Mouse (Mus musculus) hindbrain, postnatal 0 days (tissue): ENCODE measurements around the gene Tmem168. TPM values are rescaled to one million over a fixed set of nuclear protein-coding genes. Genes with fewer than 3 reads are reported as not detected.

Source experiments
- ATAC-seq: fragments of 200-750 bp; cut with Nextera tagmentation; 2 replicates; pipeline ENCODE4 v1.8.0; 2017; ENCODE audit warnings: mild to moderate bottlenecking, moderate TSS enrichment, moderate library complexity
- DNase-seq: peaks from one replicate; pipeline ENCODE4 v3.0.0-alpha.2; 2015; ENCODE audit warnings: low spot score
- H3K27ac ChIP-seq: fragments of 300-500 bp; sonication (generic); 2 replicates; pipeline ENCODE4 v1.5.1; 2014; ENCODE audit warnings: mild to moderate bottlenecking
- H3K27me3 ChIP-seq: fragments of 300-500 bp; sonication (generic); 2 replicates; pipeline ENCODE4 v1.6.1; 2014; ENCODE audit warnings: low read length, mixed read lengths; ENCODE audit not compliant: insufficient read depth
- H3K36me3 ChIP-seq: fragments of 300-500 bp; sonication (generic); 2 replicates; pipeline ENCODE4 v1.6.1; 2014; ENCODE audit warnings: low read length, mixed read lengths; ENCODE audit not compliant: insufficient read depth
- H3K4me1 ChIP-seq: fragments of 300-500 bp; sonication (generic); 2 replicates; pipeline ENCODE4 v1.6.1; 2014; ENCODE audit warnings: antibody characterized with exemption, low read length, mixed read lengths; ENCODE audit not compliant: insufficient read depth
- H3K4me2 ChIP-seq: fragments of 300-500 bp; sonication (generic); 2 replicates; pipeline ENCODE4 v1.6.1; 2014; ENCODE audit warnings: low read depth, mild to moderate bottlenecking, low read length, moderate library complexity, mixed read lengths
- H3K4me3 ChIP-seq: fragments of 300-500 bp; sonication (generic); 2 replicates; pipeline ENCODE4 v1.5.1; 2014; ENCODE audit warnings: low read length
- H3K9ac ChIP-seq: fragments of 300-500 bp; sonication (generic); replicated peaks from 2 replicates; pipeline ENCODE4 v1.6.1; 2014; ENCODE audit warnings: mild to moderate bottlenecking, low read length, moderate library complexity, mixed read lengths
- H3K9me3 ChIP-seq: fragments of 300-500 bp; sonication (generic); 2 replicates; pipeline ENCODE4 v1.6.1; 2016; ENCODE audit warnings: low read length, mixed read lengths
- CTCF ChIP-seq: IDR thresholded peaks from 2 replicates; pipeline ENCODE4 v1.5.1; 2016; ENCODE audit warnings: antibody characterized with exemption, control low read depth, low read depth
- WGBS: fragments of 180-500 bp; shearing (Covaris S2); extraction: QIAGEN DNeasy Blood & Tissue Kit; methylation state at CpG from one replicate; pipeline ENCODE4 v1.1.7; 2014; 5-methylcytosine and 5-hydroxymethylcytosine counted together
- polyA plus RNA-seq: library from polyadenylated mRNA; unstranded; fragments of >200 nt; fragmentation: Nextera tagmentation; extraction: Ambion mirVana; gene quantifications from 2 replicates; pipeline ENCODE4 v1.2.1, GENCODE M21; 2015
- total RNA-seq: library from RNA; depleted of rRNA; stranded (reverse); fragments of >200 nt; gene quantifications from 2 replicates; pipeline ENCODE4 v1.2.3, GENCODE M21; 2014

Tmem168 gene
- total and polyA plus RNA-seq, 2 experiments from 2014 or later = 13.9 to 15.3 TPM

DNA sequence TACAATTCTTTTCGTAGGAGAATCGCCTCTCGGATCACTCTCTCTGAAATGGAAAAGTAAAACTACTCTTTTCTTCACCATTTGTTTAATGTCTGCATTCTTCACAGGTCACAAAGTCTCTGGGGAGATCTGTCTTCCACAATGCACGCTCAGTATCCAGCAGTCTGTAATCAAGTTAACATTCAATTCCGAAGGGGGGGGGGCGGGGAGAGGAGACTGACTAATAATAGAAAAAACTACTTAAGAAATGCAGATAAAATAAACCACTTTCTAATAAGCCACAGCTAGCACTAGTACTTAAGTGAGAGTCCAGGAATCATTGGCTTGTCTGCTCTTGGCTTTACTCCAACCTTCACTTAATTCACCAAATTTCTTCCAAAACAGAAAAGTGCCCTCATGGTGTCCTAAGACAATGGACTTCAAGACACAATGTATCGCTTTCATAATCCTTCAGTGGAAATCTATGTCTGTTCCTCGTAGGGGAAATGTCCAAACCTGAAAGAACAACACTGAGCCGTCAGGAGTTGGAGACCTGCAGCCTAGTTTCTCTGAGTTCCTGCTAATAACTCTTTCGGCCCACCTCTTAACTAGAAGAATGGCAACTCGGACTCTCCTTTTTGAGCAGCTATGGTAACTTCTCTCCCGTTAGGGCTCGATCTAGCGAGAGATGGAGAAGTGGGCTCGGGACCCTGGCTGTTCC is 829 bp downstream of the Tmem168 start:
- DNase-seq (no peak), ATAC-seq (no peak)
- H3K9ac ChIP-seq = peak overlapping the region; percentile 93
- H3K36me3 ChIP-seq = no peaks in the 10 kb centered on the region
- WGBS = 11% methylated on average over 15 of the region's 15 CpGs
- H3K9me3 ChIP-seq = no peaks in the 10 kb centered on the region
- peak overlapping the region; percentile 89 for H3K4me3 ChIP-seq
- H3K27ac ChIP-seq = peak overlapping the region; percentile 95
- H3K27me3 ChIP-seq = no peaks in the 10 kb centered on the region
- peaks cover 12% of the 10 kb centered on the region for H3K4me1 ChIP-seq
- no peak for TF ChIP-seq CTCF
- peak overlapping the region; percentile 72 for H3K4me2 ChIP-seq

DNA sequence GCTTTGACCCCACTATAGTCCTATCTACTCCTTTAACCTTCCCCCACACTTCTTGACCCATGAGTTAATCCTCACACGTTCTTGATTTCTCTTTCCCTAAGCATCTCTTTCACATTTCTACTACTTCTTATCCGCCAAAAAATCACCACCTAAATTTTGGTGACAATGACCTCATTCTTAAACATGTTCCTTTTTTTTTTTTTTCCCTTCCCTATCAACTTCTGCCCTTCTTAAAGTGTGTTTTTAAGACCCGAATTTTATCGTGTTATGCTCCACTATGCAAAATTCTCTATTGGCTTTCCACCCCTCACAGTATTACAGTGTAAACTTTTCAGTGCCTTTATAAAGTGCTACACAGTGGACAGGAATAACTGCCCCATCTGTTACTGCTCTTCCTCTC is 1.5 kb downstream of the Tmem168 start:
- ATAC-seq (no peak), DNase-seq (no peak)
- Histone ChIP-seq H3K36me3 (no peaks in the 10 kb centered on the region), H3K4me2 (peak overlapping the region; percentile 72), H3K4me3 (peak overlapping the region; percentile 89), H3K4me1 (peaks cover 12% of the 10 kb centered on the region), H3K27me3 (no peaks in the 10 kb centered on the region), H3K27ac (no peak overlapping the region), H3K9ac (peak overlapping the region; percentile 93; the same call in 1 of the 2 replicates), H3K9me3 (no peaks in the 10 kb centered on the region)
- TF ChIP-seq CTCF = no peak
- 81% methylated on average over 4 of the region's 4 CpGs for WGBS

DNA sequence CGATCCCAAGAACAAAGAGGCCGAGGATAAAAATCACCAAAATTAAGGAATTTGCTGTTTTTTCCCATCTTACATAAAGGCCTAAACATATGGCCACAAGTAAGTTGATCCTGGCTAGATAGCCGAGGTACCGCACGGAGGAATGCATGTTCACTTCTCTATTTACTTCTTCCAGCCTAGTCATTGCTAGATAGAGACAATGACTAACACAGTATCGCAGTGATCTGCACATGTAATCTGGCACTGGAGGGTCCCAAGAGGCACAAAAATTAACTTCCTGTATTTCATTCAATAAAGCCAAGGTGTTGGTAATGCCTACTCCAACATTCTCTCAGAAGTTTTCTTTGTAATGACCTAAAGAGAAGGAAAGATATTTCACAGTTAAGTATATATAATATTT is 4.8 kb downstream of the Tmem168 start:
- no peak for TF ChIP-seq CTCF
- H3K9ac ChIP-seq = no peak overlapping the region
- no peak overlapping the region for H3K4me3 ChIP-seq
- no peaks in the 10 kb centered on the region for H3K9me3 ChIP-seq
- H3K4me2 ChIP-seq = no peak overlapping the region
- WGBS = 95% methylated on average over 6 of the region's 6 CpGs
- no peaks in the 10 kb centered on the region for H3K36me3 ChIP-seq
- DNase-seq = no peak
- H3K4me1 ChIP-seq = peaks cover 12% of the 10 kb centered on the region
- no peaks in the 10 kb centered on the region for H3K27me3 ChIP-seq
- no peak for ATAC-seq
- H3K27ac ChIP-seq = no peak overlapping the region

DNA sequence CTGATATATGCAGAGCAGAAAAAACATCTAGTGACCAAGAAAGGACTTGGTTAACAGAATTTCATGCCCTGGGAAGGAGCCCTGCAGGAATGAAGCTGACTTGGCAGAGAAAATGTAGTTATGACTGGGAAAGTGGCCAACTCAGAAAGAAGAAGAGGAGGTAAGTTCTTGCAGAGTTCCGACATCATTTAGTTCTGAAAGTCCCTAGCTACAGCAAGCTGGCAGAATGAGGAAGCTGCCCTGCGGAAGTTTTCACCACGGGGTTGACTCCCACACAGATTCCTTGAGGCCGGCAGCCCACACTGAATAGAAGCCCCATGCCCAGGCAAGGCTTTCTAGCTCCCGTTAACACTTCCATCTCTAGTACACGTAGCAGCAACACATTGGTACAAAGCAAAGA is 6.3 kb downstream of the Tmem168 start:
- H3K9ac ChIP-seq = no peak overlapping the region
- ATAC-seq = peak; percentile 56; the same call in 1 of the 2 replicates
- peaks cover 7% of the 10 kb centered on the region for H3K4me1 ChIP-seq
- no peaks in the 10 kb centered on the region for H3K27me3 ChIP-seq
- no peaks in the 10 kb centered on the region for H3K36me3 ChIP-seq
- DNase-seq = peak; percentile 32
- no peaks in the 10 kb centered on the region for H3K9me3 ChIP-seq
- no peak for TF ChIP-seq CTCF
- no peak overlapping the region for H3K4me3 ChIP-seq
- whole genome bisulfite sequencing = 24% methylated on average over 6 of the region's 6 CpGs
- peak overlapping the region; percentile 16; the same call in 1 of the 2 replicates for H3K4me2 ChIP-seq
- H3K27ac ChIP-seq = no peak overlapping the region

DNA sequence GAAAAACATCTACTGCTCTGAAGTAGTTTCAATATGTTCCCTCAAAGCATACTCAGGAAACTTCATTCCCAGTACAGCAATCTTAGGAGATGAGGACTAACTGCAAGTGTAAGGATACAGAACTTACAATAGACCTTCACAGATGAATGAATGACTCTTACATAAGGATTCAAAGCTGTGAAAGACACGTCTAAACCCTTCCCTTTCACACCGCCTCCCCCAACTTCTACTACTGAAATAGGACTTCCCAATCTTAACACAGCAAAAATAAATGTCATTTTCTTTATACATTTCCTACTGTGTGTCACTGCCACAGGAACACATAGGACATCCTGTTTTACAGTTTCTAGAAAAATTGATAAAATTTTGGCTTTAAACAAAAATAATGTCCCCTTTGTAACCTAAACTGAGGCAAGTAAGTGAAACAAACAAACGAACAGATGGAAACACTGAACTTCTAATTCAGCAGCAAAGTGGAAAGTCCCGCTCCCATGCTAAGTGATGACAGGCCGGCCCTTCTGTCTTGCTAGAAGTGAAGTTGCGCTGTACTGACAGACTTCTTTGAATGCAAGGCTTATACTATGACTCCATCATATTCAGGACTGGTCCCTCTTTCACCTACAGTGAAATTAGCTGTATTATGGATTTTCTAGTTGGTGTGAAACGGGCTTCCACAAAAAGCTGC is 9.5 kb downstream of the Tmem168 start:
- H3K4me2 ChIP-seq = no peak overlapping the region
- H3K4me1 ChIP-seq = no peaks in the 10 kb centered on the region
- no peak overlapping the region for H3K4me3 ChIP-seq
- no peak for ATAC-seq
- DNase-seq = no peak
- H3K27me3 ChIP-seq = no peaks in the 10 kb centered on the region
- no peaks in the 10 kb centered on the region; the same call in 1 of the 2 replicates for H3K36me3 ChIP-seq
- no peak for TF ChIP-seq CTCF
- WGBS = 82% methylated on average over 7 of the region's 7 CpGs
- no peaks in the 10 kb centered on the region for H3K9me3 ChIP-seq
- no peak overlapping the region for H3K9ac ChIP-seq
- H3K27ac ChIP-seq = no peak overlapping the region

DNA sequence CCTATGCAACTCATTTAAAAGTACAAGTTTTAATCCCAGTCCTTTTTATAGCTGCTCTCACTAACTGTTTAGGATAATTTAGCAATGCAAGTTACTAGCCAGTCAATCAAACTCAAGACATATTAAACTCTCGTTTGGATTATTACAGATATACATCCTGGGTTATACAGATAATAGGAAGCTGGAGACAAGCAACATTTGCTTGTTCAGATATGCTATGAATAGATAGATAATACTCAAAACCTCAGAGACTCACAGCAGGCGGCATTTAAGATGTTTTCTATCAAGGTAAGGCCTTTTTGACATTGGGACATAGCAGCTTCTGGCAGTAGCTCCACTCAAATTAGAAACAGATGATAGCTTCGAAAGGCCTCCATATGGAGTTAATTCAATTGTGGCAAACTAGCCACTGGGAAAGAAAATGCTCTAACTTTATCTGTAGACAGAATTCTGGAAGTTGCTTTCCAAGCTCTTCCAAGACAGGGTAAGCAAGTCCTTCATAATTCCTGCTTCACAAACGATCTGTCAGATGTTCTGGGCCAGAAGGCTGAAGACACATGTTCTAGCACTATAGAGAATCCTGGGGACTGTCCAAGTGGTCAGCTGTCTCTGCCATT is 15.1 kb downstream of the Tmem168 start:
- H3K27me3 ChIP-seq = no peaks in the 10 kb centered on the region
- no peaks in the 10 kb centered on the region for H3K4me1 ChIP-seq
- no peak for ATAC-seq
- TF ChIP-seq CTCF = no peak
- H3K36me3 ChIP-seq = peaks cover 12% of the 10 kb centered on the region
- 85% methylated on average over 4 of the region's 4 CpGs for WGBS
- no peak overlapping the region for H3K9ac ChIP-seq
- H3K27ac ChIP-seq = no peak overlapping the region
- H3K4me3 ChIP-seq = no peak overlapping the region
- no peak overlapping the region for H3K4me2 ChIP-seq
- DNase-seq = no peak
- H3K9me3 ChIP-seq = no peaks in the 10 kb centered on the region
